Mouse (Mus musculus): ENCODE results near the gene Gm20683.
"Not testable (repeated sequence)": the region's sequence is repeated elsewhere in the genome, so short reads cannot be mapped to it uniquely, and the experiment has no call there.

Gm20683 gene

GRCm38 (mm10) chr17:25874148-25874720 is 32.7 kb upstream of the Gm20683 start:
- no peak for DNase-seq (ENCODE audit: low spot score in 2 of 2)

GRCm38 (mm10) chr17:25873405-25874147 is 32.0 kb upstream of the Gm20683 start:
- no peak for DNase-seq (ENCODE audit: low spot score in 2 of 2)

- DNase-seq (ENCODE audit: low spot score in 2 of 2): no peak
Measured at GRCm38 (mm10) chr17:25872676-25873075, 31.1 kb upstream of the Gm20683 start.

DNA sequence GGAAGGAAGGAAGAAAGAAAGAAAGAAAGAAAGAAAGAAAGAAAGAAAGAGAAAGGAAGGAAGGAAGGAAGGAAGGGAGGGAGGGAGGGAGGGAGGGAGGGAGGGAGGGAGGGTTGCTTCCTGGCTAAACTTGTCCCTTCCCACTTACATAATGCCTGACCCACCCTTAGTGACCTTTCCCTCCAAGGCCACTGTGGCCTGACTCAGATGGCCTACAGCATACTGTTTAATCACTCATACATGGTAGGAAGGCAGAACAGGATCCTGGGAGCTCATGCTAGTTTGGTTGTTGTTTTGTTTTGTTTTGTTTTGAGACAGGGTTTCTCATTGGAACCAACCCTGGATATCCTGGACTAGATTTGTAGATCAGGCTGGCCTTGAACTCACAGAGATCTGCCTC is 30.0 kb upstream of the Gm20683 start:
- not testable (repeated sequence) for DNase-seq (ENCODE audit: low spot score in 2 of 2)

- no peak for DNase-seq (ENCODE audit: low spot score in 2 of 2)
Measured at GRCm38 (mm10) chr17:25869954-25870353, 28.4 kb upstream of the Gm20683 start.

GRCm38 (mm10) chr17:25869498-25869897 is 27.9 kb upstream of the Gm20683 start:
- no peak for DNase-seq (ENCODE audit: low spot score in 2 of 2)

DNA sequence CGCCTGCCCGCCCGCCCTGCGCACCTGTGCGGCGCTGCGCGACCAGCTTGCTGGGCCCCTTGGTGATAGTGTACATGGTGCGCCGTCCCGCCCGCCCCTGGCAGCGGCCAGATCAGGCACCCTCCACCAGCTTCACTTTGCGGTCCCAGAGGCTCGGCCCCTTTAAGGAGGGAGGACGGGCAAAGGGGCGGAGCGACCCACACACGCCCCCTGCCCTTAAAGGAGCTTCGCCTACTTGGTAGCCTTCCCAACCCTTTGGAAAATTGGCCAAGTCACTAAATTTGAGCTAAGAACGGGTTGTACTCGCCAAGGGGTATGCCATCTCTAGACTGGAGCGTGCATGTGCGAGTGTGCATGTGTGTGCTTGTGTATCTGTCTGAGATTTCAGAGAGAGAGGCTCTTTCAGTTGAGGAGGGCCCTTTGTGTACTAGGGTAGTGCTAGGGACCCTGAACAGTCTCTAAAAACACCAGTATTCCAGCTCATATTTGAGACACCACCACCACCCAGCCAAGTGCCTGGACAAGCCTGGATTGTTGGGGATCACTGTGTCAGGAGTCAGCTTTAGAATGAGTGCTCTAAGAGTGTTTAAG is 27.1 kb upstream of the Gm20683 start, which contains the start of gene Mcrip2:
TSS of gene Mcrip2 (minus strand) at position 164 of the 591 bp plus-strand sequence.
- DNase-seq (ENCODE audit: low spot score in 2 of 2): peak; percentile 65 to 77

DNA sequence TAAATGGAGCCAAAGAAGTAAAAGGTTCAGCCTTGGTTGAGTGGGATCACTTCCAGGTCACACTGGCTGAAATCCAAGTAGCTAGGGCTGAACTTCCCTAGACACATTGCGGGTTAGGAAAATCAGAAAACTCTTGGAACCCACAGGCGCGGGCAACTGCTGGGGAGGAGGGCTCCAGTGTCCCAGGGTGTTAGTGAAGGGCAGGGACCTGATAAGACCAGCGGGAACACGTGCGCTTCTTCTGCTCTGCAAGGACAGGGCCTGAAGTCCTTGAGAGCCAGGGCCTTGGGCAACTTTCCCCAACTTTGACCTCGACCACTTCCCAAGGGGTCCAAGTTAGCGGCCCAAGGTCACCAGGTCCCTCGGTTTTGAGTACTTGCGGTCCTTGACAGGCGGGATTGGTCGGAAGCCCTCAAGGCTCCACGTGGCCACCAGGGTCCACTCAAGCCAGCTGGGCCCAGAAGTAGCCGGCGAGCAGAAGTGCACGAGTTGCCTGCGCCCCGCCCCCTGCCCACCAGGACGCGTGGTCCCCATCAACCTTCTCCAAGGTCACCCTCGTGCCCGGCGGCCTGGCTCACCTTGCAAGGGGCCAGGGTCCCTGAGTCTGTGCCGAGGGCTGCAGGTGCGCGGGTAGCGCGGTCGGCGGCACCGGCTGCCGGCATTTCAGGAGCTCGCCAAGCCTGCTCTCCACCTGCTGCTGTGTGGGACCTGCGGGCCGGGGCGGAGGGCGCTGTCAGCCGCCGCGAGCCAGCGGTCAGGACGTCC is 26.5 kb upstream of the Gm20683 start:
- peak in 1 of 2 experiments; percentile 74 for DNase-seq (ENCODE audit: low spot score in 2 of 2)

DNA sequence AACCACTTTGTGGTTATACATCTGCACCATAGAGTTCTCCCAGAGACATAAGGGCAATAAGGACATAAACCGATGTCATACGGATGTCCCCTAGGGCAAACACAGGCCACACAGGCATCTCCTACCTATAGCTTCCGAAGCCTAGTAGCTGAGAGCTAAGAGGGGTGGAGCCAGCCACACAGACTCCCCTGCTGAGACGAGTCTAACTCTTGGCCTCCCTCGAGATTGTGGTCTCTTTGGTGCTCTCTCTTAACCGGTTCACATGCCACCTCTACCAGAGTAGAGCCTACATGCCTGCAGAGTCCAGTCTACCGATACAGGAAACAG is 25.9 kb upstream of the Gm20683 start:
- no peak for DNase-seq (ENCODE audit: low spot score in 2 of 2)

GRCm38 (mm10) chr17:25866172-25866571 is 24.6 kb upstream of the Gm20683 start:
- DNase-seq (ENCODE audit: low spot score in 2 of 2): no peak

DNA sequence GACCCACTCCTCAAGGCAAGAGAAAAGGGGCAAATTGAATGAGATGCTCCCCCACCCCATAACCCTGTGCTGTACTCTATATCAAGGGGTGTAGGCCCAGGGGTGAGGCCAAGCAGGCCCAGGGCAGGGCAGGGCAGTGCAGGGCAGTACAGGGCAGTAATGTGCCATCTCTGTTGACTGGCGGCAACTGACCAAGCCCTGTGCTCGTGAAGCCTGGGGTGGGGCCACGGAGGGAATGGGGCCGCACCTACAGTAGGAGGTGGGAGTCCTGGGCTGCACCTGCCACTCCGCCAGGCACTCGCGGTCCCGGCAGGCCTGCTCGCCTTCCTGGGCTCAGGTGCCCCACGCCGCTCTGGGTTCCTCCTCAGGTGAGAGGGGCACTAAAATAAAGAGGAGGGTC is 23.7 kb upstream of the Gm20683 start:
- DNase-seq (ENCODE audit: low spot score in 2 of 2): no peak

DNA sequence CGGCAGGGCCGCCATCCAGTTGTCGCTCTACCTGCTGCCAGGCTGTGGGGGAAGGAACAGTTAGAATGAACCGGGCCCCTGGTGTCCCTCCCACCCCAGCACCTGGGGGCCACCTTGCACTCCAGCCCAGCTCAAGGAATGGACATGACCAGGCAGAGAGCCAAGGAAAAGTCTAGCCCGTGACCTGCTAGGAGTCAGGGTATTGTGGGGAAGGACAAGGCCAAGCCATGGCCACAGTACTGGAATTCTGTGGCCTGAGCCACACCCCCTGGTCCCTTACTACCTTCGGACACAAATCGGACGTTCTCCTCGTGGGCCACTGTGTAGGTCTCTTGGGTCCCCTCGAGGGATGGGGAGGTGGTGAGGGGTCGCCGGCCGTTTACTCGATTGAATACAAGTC is 22.7 kb upstream of the Gm20683 start:
- DNase-seq (ENCODE audit: low spot score in 2 of 2): no peak

GRCm38 (mm10) chr17:25863681-25864080 is 22.1 kb upstream of the Gm20683 start:
- DNase-seq (ENCODE audit: low spot score in 2 of 2): no peak

DNA sequence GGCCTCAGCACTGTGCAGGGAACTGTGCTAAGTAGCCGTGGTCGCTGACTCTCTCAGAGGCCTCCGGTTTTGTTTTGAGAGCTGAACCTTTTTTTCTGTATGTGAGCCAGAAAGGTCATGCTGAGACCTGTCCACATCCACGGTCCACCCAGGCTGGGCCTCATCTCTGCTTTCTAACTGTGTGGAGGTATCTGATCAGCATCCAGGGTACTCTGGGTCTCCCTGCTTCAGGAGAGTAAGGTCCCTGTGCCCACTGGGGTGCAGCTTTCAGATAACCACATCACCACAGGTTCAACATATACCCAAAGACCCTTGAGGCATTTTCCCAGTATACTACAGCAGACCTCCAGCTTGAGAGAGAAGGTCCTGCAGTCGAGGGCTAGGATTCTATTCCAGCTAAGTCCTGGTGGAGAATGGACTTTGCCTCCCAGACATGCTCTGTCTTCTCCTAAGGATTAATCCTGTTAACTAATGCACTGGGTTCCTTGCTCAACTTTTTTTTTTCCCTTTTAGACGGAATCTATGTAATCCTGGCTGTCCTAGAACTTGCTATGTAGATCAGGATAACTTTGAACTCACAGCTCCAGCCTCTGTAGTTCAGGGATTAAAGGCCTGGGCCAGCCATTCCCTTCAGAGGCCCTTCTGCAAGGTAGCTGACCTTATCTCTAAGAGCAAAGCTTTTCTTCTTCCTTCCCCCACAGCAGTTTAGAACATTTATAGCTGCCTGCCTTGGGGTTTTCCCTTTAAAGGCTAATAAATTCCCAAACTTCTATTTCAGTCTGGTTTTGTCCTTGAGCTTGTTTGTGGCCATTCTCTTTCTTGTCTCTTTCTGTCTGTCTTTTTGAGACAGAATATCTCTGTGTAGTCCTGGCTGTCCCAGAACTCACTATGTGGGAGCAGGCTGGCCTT is 20.4 kb upstream of the Gm20683 start:
- DNase-seq (ENCODE audit: low spot score in 2 of 2): no peak

GRCm38 (mm10) chr17:25860832-25861703 is 19.5 kb upstream of the Gm20683 start, which contains the start of gene Wdr90:
Gene Wdr90, minus strand, starts transcription at chr17:25861501.
- DNase-seq (ENCODE audit: low spot score in 2 of 2): peak; percentile 86 to 93

DNA sequence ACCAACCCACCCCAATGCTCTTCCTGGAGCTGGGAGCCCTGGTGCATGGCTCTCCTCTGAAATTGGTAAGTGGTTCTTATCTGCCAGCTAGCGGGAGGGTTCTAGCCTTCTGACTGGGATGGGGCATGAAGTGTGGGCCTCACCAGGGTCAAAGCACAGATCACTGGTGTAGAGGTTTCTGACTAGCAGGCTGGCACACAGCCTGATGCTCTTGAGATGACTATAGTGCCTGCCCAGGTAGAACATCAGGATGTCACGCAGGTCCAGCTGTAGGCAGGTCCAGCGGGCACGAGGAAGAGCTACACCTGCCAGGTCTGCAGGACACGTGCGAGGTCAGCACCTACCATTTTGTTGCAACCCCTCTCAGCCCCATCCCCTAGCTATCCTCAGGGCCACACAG is 18.7 kb upstream of the Gm20683 start:
- DNase-seq (ENCODE audit: low spot score in 2 of 2): no peak

- DNase-seq (ENCODE audit: low spot score in 2 of 2): peak; percentile 93 to 96
Measured at GRCm38 (mm10) chr17:25844396-25844901, 2.9 kb upstream of the Gm20683 start, which contains the start of gene Rhot2. Gene Rhot2, minus strand, starts transcription at chr17:25844851.

- no peak for DNase-seq (ENCODE audit: low spot score in 2 of 2)
Measured at GRCm38 (mm10) chr17:25843636-25844395, 2.3 kb upstream of the Gm20683 start.

DNA sequence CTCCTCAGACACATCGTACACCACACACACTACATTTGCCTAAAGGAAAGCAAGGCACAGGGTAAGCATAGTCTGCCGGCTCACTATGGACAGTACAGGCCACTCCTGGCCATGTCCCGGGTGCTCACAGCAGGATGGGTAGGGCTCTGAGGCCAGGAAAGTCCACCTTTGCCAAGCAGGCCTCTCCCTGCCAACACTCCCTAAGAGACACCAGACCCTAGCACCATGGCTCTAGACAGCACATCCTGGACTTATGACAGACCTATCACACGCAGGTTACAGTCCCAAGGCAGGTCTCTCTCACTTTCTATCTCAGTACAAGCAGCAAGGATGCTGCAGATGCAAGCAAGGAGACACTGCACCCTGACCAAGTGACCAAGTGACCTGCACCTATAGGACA is 1.6 kb upstream of the Gm20683 start:
- DNase-seq (ENCODE audit: low spot score in 2 of 2): no peak

Data from spleen, postnatal 4 days (tissue).